Mouse (Mus musculus): ENCODE measurements around the gene Rbm8a.

The Rbm8a gene

DNA sequence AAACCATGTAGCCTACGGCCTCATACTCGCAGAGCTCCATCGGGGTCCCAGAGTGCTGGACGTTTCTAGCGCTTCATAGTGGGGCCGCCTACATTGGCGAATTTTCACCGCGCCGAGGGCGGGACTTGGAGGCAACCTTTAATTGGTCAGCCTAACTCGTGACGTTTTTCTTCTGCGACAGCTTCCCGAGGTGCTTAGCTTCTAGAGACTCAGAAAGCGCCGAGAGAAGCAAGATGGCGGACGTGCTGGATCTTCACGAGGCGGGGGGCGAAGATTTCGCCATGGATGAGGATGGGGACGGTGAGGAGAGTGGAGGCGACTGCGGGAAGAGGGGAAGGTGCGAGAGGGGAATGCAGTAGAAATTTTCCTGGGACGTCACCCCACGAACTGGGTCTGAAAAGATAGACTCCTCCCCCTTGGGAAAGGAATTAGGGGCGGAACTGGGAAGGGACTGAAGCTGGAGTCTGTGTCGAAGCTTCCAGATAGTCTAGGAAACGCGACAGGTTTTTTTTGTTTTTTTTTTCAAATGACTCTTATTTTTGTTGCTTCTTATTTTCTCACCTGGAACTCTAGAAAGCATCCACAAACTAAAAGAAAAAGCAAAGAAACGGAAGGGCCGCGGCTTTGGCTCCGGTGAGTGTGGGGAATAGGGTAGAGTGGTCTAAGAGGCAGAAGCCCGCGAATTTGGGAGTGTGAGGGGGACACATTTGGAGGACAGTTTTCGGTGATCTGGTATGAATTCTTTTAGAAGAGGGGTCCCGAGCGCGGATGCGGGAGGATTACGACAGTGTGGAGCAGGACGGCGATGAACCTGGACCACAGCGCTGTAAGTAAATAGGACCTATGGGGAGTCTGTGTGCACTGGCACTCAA is at the start of gene Rbm8a:
Gene Rbm8a, plus strand, starts transcription at position 205 of the 872 bp plus-strand sequence.
- peak; percentile 95 for DNase-seq

DNA sequence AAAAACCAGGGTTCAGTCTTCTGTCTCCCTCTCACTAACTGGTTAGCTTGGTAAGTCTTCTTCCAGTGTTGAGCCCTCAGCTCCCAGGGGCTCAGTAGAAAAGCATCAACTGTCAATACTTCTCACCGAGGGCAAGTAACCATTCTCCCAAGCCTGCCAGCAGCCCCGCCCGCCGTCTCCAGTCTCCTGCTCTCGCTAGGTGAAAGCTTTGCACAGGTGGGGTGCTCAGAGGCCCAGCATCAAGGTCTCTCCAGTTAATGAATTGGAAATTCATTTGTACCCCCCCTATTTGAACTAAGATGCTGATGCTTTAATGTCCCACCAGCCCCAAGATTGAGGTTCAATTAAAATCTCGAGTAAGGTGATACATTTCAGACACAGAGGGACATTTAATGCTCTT is 48.6 kb upstream of the Rbm8a start:
- DNase-seq, result no peak

DNA sequence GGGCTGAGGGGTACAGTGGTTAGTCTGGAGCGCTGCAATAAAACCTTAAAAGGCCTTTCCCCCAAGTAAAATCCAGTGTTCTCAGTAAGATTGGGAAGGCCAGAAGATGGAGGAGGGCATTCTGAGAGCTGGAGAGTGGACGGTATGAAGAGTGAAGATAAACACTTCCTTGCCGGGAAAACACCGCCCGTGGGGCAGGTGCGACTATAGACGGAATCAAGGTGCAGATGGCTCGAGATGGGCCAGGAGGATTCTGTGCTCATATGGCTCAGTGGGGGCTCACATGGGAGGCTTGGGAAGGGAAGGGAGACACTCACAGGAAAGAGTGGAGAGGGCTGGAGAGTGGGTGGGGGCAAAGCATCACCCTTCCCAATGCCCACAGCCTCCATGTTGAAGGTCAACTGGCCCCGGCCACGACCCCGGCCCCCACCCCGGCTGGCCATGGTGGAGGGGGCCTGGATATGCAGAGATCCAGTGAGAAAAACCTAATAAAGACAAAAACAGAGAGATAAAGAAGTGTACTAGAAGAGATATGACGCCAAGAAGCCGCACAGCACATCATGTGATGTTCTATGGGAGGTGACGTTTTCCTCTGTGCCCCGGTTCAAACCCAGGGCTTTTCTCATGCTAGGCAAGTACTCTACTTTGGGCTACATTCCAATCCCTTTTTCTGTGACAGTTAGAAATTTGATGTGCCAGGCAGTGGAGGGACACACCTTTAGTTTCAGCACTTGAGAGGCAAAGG is 47.8 kb upstream of the Rbm8a start:
- DNase-seq, result no peak

DNA sequence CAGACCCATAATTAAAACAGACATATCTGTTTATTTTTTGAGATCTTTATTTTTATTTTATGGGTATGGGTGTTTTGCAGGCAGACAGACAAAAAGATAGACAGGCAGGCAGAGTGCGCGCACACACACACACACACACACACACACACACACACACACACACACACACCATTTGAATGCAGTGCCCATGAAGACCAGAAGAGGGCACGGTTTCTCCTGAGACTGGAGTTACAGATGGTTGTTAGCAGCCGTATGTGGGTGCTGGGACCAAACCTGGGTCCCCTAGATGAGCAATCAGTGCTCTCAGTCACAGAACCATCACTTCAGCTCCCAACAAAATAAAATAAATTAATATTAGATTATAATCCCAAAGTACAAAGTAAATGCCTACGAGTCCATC is 46.3 kb upstream of the Rbm8a start:
- no peak for DNase-seq

DNA sequence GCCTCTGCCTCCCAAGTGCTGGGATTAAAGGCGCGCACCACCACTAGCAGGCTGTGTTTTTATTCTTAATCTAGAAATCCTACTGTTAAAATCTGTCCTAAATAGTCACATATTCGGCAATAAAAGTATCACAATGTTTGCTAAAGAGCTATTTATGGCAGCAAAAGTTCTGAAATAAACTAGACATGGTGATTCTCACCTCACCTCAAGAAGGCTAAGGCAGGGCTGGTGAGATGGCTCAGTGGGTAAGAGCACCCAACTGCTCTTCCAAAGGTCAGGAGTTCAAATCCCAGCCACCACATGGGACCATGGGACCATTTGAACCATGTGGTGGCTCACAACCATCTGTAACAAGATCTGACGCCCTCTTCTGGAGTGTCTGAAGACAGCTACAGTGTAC is 39.1 kb upstream of the Rbm8a start:
- DNase-seq, result no peak

DNA sequence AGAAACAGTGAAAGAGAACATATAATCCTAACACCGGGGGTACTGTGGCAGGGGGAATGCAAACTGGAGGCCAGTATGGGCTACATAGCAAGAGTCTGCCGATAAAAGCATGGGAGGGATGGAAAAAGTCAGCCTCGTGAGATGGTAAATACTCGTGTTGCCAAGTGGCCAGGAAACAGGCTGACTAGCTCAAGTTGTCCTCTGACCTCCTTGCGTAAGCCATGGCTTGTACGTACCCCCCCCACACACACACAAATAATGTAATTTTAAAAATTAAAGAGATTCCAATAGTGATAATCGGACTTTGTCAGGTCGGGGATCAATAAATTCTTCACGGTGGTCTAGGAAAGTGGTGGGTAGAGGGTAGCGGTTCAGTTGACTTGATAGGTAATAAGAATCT is 36.4 kb upstream of the Rbm8a start:
- peak; percentile 47 for DNase-seq

DNA sequence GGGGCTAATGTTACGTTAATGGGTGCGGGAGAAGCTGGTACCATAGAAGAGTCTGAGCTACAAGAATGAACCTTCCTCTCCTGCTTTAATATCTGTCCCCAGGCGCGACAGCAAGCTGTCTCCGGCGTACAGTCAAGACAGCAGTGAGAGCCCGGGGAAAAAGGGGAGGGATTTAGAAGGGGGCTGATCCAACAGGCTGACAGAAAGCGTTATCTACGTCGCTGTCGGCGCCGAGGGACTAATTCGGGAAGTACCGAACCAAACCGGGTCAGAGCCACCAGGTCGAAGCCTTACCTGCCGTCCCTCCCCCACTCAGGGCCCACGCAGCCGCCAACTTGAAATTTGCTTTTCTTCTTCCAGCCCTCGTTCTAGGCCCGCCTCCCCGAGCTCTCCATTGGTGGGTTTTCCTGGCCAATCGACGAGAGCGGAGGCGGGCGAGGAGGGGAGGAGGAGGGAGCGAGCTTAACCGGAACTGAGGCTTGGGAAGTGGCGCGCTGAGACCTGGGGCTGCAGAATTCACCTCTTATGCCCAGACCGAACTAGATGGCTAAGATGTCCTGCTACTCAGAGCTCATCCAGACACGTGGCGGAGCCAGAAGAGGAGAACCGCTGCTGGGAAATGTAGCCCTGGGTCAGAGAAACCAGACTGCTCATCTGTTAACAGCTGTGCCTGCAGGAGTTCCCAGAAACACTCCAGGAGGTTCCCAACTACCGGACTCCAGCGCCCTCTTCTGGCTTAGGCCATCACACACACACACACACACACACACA is 35.8 kb upstream of the Rbm8a start, which contains the start of gene Polr3gl:
Gene Polr3gl, minus strand, starts transcription at position 392 of the 771 bp plus-strand sequence.
- DNase-seq, result peak; percentile 97

DNA sequence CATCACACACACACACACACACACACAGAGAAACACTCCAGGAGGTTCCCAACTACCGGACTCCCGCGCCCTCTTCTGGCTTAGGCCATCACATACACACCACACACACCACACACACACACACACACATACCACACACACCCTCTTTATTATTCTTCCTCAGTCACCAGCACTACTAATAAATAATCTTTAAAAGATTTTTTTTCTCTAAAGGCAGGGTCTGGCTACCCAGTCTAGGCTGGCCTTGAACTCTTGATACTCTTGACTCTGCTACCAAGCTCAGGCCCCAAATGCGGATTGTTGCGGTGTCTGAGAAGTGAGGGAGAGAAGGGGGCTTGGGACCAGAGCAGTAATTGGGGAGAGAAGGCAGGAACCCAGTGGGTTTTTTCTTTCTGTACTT is 34.9 kb upstream of the Rbm8a start:
- DNase-seq, result no peak

DNA sequence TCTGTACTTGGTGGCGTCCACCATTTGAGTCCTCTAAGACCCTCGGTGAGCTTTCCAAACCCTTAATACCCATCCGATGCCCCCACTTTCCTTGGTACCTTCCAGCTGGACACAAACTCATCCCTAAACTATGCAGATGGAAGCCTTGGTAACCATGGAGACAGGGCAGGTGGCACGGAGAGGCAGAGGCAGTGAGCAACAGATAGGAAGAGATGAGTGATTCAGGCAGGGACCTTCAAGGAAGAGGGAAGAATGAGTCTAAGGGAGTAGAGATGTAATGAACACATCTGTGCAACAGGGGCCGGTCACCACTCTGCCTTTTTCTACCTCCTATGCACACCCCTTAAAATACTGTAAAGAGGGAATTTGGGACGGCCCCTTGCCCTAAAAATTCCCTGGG is 34.1 kb upstream of the Rbm8a start:
- DNase-seq, result peak; percentile 53

DNA sequence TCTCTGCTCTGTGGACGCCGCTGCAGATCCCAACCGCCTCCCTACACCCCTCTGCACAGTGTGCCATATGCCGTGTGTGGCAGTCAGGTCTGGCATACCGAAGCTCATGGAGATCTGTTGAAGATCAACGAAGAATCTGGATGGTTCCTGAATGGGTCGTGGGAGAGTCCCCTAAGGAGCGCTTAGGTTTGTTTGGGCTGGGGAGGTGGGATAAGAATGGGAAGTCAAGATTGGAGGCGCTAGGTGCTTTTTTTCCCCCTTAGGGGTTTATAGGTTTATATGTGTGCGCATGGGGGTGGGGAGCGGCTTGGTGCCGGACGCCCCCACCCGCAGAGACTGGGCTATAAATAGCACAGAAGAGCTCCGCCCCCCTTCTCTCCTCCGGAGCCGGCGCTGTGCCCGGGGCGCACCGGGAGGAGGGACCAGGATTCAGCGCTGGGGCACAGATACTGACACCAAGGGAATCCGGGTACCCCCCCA is 33.5 kb upstream of the Rbm8a start, which contains the start of gene Ankrd34a:
Gene Ankrd34a, plus strand, starts transcription at position 409 of the 480 bp plus-strand sequence.
- DNase-seq, result peak; percentile 92

DNA sequence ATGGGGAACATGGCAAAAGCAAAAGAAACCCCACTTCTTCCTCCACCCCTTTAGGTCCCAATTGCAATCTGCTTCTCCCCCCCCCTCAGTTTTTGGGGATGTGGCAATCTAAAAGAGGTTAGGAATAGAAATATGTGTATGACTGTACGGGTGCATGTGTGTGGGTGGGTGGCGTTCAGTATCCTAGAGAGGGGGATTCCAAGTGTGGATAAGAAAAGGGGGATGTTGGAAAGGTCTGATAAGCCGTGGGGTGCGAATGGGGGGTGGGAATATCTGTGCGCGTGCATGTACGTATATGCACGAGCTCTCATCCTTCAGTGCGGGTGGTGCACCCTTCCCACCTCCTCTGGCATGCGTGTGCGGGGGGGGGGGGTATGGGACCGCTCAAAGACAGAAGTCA is 32.9 kb upstream of the Rbm8a start:
- peak; percentile 55 for DNase-seq

DNA sequence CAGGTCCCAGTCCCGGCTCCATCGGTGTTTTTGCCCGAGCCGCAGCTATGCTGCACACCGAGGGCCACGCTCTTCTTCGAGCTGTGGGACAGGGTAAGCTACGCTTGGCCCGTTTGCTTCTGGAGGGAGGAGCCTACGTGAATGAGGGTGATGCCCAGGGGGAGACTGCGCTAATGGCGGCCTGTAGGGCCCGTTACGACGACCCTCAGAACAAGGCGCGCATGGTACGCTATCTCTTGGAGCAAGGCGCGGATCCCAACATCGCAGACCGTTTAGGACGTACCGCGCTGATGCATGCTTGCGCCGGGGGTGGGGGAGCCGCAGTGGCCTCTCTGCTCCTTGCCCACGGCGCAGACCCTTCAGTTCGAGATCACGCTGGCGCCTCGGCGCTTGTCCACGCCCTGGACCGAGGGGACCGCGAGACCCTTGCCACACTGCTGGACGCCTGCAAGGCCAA is 32.3 kb upstream of the Rbm8a start:
- DNase-seq, result peak; percentile 59

DNA sequence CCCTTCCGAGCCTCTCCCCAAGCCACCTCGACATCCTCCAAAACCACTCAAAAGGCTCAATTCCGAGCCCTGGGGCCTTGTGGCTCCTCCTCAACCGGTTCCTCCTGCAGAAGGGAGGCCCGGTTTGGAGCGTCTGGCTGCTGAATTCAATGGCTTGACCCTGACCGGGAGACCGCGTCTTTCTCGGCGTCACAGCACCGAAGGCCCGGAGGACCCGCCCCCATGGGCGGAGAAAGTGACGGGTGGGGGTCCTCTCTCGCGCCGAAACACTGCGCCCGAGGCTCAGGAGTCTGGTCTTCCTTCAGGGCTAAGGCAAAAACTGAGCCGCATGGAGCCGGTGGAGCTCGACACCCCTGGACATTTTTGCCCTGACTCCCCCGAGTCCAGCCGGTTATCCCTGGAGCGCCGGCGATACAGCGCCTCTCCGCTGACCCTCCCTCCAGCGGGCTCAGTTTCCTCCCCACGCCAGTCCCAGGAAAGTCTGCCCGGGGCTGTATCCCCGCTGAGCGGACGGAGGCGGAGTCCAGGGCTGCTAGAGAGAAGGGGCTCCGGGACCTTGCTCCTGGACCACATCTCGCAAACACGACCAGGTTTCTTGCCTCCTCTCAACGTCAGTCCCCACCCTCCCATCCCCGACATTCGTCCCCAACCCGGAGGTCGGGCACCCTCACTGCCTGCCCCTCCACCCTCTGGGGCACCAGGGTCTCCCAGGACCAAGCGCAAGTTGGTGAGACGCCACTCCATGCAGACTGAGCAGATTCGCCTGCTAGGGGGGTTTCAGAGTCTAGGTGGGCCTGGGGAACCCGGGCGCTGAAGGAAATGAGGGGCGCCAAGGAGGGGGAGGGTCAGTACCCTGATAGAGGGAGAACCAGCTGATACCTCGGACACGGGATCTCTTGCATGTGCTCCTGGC is 31.3 kb upstream of the Rbm8a start:
- DNase-seq, result peak; percentile 65

DNA sequence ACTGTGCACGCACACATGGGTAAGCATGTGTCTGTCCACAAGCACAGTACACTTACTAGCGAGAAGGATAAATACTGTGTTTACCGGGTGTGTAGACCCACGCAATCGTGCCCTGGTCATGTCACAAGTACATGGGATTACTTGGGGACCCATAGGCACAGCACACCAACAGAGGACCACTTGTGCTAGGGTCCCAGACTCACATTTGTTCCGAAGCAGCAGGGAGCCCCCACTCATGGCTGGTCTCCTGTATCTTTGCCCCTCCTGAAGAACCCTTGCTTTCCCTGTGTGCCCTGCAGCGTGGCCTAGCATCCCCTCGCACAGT is 30.7 kb upstream of the Rbm8a start:
- DNase-seq, result peak; percentile 32

DNA sequence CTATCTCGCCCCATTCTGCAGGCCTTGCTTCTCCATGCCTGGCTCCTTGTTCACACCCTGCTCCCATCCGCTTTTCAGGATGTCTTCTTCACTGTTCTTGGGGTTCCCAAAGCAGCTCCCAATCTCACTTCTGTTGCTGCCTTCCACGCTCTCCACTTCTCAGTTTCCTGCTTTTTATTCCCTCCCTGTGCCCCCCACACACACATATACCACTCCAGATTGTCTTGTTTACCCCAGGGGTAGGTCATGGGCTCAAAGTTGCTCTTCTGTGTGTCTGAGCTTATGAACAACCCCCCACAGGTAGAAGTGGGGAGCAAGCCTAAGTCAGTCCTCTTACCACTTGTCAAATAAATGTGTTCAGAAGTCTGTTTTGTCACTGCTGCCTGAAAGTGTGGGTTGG is 30.3 kb upstream of the Rbm8a start:
- no peak for DNase-seq

DNA sequence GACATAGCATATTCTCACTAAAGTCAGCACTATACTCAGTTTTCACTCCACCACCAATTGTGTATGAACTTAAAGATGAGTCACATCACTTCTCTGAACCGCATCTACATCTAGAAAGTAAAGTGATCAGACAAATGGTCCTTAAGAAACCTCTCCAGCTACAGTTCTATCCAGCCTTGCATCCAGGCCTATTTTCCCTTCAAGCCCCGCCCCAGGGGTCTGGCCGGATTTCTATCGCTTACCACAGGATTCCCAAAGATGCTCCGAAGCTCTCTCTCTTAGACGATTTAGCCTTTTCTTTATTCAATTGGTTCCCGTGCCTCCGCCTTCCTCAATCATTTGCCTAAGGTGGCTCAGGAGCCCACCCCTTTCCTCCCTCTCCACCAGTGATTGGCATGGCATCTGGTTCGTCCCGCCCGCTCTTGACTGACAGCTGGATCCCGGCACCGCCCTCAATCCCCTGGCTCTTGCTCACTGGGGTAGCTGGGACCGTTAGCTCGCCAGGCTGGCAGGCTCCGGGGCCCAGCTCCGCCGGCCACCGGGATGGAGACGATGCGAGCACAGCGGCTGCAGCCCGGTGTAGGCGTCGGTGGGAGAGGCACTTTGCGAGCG is 29.0 kb upstream of the Rbm8a start, which contains the start of gene Lix1l:
Gene Lix1l, plus strand, starts transcription at position 511 of the 612 bp plus-strand sequence.
- peak; percentile 90 for DNase-seq

DNA sequence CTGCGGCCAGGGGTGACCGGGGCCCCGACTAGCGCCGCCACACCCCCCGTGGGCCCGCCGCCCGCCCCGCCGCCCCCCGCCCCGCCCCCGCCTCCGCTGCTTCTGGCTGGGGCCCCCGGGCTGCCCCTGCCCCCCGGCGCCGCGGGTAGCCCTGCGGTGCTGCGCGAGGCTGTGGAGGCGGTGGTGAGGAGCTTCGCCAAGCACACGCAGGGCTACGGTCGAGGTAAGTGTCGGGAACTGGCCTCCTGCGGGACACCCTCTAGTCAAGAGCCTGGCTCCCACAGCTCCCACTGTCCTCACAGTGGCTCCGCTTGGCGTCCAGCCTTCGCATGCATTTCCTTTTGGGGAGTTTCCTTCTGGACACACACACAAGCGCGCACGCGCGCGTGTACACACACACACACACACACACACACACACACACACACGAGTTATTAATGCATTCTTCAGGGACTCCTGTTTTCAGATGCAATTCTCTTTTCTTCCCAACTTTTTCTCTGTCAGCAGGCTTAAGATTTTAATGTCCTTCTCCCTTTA is 28.4 kb upstream of the Rbm8a start:
- peak; percentile 65 for DNase-seq

DNA sequence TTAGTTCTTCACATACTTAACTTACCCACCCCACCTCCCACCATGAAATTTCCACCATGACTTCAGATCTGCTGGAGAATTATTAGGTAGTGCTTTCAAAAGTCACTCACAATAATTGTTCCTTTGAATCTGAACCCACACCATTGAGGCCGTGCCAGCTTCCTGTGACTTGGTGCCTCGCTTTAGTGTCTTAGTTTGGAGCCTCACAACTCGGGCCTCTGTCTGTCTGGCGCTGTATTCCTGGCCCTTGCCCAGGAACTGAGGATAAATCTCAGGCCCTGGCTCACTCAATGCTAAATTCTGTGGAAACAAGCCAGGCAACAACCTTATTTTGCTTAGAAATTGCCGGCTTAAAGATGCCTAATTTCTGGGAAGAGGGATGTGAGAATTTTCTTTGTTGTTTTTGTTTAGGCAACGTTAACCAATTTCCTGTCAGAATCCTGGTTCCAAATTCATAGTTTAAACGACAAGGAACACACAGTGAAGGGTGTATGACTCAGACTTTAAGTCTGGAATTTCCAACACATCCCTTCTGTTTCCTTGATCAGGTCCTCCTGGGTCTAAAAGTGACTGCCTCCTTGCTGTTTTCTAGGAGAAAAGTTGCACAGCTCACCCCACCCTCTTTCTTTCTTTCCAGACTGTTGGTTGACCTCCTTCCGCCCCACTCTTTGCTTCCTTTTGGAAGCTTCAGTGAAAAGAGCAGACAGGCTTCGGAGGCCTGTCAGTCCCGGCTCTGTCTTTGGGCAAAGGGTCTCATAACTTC is 27.6 kb upstream of the Rbm8a start:
- peak; percentile 41 for DNase-seq

DNA sequence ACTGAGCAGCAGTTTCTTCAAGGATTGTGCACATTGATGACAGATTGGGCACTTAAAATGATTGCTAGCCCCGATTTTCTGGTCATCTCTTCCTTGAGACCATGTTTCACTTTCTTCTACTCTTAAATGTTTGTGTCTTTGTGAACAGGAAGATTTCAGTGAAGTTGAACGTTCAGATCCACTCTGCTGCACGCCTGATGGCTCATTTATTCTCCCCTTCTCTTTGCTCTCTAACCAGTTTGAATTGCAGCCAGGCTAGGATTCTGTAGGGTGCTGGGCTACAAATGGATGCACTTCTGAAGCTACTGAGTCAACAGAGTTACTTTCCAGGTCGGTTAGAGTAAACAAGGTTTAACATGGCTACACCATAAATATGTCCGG is 27.0 kb upstream of the Rbm8a start:
- no peak for DNase-seq

DNA sequence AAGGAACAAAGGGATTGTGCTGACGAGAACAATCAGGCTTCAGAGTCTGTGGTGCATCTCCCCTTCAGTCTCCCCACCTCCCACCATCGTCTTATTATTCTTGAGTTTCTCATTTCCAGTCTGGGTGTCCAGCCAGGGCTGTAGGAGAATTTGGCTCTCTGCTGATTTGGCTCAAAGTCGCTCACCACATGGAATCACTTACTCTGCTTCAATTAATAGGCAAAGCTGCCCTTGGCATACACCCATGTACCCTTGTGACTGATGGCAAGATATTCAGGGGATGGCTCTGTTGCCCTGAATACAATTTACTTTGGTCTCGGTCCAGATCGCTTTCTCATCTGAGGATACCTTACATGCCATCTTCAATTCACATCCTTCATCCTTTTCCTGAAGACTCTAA is 26.4 kb upstream of the Rbm8a start:
- DNase-seq, result peak; percentile 45

Measured in cerebellum, adult 8-10 months (tissue).